Mouse (Mus musculus) erythroblast, adult 5-6 weeks (primary cell): ENCODE data around the gene Il11. TPM values are rescaled to one million over a fixed set of nuclear protein-coding genes. Genes with fewer than 3 reads are reported as not detected.

ENCODE experiments used
- ATAC-seq: replicated peaks from 2 replicates; pipeline ENCODE4 v1.8.0; 2016; ENCODE audit warnings: moderate number of reproducible peaks, mild to moderate bottlenecking, moderate TSS enrichment, inconsistent platforms; ENCODE audit not compliant: poor library complexity, low FRiP score, severe bottlenecking
- total RNA-seq, 2 experiments: library from RNA; stranded (forward) in 1 of 2; stranded (reverse) in 1 of 2; fragments of 150-400 nt in 1 of 2; fragments of 200-764, 138-1000 nt in 1 of 2; gene quantifications; 2 replicates each; pipeline versions ENCODE4 v1.2.3 to v1.2.4; 2015 to 2017; ENCODE audit warnings: low replicate concordance in 2 of 2

Gene Il11
- total RNA-seq, 2 experiments from 2014 or later, result not detected

DNA sequence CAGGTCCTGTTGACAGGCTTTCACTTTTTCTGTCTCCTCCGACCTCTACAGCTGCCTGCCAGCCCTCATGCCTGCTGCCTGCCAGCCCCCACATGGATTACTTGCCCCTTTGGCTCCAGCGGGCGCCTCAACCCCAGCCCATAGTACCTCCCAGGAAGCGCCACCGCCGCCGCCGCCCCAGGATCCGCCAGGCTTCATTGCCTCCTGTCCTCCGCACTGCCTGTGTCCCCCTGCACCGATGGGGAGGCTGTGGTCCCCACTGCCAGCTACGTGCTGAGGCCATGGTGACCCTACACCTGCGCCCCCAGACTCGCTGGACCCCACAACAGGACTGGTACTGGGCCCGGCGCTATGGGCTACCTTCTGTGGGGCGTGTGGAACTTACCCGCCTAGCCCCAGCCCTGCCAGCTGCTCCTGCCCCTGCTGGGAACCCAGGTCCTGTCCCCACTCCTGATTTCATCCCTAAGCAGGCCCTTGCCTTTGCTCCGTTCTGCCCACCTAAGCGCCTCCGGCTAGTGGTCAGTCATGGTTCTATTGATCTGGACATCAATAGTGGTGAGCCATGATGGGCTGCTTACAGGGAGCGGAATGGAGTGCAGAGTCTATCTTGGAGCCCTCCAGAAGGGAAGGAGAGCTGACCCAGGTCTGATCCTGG is 36.2 kb downstream of the Il11 start:
- no peak for ATAC-seq

DNA sequence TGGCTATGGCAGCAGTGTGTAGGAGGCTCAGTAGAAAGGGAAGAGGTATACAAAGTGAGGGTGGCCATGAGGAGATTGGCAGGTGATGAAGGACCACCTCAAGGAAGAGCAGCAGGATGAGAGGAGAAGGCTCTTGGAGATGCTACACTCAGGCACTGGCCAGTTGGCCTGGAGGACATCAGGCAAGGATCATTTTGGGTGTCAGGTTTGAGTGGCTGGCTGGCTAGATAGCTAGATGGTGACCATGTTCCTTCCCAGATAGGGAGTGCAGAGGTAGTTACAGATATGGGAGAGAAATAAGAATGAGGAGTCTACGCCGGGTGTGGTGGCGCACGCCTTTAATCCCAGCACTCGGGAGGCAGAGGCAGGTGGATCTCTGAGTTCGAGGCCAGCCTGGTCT is 37.8 kb downstream of the Il11 start:
- ATAC-seq, result no peak

DNA sequence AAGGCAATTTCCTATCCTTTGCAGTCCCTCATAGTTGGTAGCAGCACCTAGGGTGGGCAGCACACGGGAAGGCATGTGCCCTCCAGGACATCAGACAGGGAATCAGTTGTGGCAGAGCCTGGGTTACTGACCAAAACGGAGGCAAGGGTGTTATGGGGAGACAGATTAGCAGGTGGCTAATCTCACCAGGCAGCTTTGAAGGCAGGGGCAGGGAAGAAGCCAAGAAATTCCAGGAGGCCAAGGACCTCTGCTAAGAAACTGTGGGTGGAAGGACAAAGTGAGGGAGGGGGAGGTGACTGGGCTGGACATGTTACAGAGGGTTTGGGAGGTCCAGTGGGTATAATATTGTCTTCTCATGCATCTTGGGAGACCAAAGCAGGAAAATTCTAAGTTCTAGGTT is 39.3 kb downstream of the Il11 start:
- no peak for ATAC-seq

DNA sequence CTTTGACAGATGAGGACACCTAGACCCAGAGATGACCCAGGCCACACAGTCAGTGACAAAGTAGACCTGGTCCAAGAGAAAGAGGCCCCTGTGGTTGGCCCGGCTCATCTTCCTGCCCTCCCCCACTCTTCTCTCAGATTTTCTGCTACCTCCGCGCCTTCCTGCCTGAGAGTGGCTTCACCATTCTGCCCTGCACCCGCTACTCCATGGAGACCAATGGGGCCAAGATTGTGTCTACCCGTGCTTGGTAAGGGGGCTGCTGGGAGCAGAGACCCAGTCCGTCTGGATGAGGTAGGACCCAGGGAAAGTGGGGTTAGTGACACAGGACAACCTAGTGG is 40.2 kb downstream of the Il11 start:
- ATAC-seq, result no peak

DNA sequence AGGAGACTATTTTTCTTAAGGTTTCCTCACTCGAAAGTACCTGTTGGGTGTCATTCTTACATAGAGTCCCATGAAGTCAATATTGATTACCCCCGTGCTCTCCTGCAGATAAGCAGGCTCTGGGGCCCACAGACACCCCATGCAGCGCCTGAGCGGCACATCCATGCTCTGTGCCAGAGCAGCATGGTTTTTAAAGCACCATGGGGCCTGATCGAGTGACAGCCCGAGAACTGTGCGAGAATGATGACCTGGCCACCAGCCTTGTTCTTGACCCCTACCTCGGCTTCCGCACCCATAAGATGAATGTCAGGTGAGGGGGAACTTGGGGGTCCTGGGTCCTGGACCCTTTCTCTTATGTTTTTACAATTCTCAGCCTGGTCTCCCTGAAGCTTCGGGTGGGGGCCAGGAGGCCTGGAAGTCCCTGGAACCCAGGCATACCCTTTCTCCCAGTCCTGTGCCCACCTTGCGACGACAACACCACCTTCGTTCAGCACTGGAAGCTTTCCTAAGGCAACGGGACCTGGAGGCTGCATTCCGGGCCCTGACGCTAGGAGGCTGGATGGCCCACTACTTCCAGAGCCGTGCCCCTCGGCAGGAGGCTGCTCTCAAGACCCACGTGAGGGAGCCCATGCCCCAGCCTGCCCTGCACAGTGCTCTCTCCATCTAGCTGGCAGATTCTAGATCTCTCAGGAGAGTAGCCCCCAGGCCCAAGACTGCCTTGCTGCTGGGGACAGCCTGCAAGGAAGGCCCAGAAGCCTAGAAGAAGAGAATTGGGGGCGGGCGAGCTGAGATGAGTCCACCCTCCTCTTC is 40.8 kb downstream of the Il11 start:
- ATAC-seq, result no peak

DNA sequence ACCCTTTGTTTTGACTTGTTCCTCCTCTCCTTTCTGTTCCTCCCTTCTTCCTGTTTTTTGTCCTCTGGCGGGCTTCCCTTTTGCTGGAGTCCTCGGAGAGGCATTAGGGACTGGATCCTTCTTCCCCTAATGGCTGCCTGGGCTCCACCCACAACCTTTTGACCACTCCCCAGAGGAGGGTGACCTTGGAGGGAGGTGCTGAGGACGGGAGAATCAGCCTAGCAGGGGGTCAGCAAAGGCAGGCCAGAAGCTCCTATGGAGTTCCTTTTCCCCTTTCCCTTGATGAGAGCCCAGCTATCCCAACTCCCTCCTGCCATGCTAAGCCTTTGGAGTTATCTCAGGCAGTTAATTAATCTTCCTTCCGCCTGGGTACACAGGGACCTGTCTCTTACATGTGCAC is 41.5 kb downstream of the Il11 start:
- peak; percentile 72 for ATAC-seq

DNA sequence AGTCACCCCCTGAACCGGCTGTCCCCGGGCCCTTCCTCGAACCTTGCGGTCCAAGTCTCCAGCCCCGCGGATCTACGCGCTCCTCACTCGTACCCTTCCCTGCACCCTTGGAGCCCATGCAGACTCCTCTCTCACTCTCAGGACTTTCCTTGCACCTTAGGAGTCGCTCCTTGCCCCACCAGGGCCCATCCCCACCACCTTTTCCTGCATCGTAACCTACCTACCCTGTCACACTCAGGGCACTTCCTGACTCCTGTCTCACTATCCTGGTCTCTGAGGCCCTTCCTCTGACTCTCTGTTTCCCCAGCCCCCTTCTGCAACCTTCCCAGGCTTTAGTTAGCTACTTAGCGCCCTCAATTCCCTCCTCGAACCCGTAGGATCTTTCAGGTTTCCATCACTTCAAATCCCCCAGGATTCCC is 42.3 kb downstream of the Il11 start:
- no peak for ATAC-seq

DNA sequence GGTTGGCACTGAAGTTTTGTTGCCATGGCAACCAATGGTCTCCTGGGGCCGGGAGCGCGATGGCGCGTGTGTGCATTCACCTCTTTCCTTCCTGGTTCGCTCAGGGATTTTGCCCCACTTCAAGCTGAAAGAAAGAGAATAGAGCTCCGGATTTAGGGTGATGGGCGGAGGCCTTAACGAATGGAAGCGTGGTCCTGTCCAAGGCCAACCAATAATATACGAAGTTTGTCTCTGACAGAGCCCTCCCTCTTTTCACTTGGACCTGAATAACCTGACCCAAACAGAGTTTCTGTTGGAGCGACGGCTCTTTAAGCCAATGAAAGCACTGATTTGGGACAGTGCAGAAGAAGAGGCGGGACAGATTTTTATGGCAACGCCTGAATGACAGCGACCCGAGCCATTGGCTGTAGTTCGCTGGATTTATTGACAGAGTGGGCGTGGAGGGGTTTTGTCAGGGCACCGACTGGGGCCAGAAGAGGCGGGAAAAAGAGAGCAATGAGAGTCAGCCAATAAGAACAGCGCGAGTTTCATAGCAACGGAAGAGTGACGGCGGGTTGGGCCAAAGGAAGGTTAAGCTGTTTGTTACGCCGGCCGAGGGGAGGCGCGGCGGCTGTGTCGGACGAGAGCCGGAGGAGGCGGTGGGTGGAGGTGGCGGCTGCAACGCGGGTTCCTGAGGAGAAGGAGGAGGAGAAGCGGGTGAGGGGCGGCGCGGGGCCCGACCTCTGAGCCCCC is 42.9 kb downstream of the Il11 start, which contains the start of gene Kmt5c:
Kmt5c (plus strand) TSS at position 572 of the 732 bp plus-strand sequence.
- ATAC-seq, result peak; percentile 83

DNA sequence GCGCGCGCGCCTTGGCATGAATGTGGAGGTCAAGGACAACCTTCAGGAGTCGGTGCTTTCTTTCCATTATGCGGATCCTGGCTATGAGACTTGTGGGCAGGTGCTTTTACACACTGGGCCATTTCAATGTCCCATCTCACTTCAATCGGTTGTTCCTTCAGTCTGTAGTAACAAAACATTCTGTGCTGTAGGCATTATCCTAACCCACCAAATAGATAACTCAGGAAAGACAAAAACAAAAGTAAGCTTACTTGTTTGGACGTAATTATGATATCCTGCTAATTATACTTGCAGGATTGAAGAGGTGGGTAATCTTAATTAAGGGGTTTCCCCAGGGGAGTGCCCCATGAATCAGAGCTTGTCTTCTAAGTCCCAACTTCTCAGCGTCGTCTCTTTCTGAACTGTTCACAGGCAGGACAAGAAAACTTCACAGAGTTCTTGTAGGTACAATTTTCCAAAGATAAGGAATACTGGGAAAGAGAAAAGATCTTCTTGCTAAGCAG is 43.6 kb downstream of the Il11 start:
- ATAC-seq, result no peak

DNA sequence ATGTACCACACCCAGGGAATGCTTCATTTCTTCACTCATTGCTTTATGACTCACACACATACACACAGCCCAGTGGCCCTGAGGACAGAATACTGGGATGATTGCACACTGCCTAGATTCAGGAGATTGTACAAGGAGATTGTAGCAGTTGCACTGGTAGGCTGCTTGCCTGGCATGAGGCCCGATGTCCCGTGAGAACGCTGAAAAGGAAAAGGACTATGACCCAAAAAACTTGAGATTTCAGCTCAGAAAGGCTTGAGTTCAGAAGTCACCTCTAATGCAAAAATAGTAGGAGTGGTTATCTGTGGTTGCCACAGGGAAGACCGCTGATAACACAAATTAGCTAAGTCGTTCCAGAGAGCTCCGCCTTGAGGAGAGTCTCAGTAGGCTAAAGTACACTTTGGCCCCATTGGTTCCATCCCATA is 49.7 kb downstream of the Il11 start:
- peak; percentile 88 for ATAC-seq

DNA sequence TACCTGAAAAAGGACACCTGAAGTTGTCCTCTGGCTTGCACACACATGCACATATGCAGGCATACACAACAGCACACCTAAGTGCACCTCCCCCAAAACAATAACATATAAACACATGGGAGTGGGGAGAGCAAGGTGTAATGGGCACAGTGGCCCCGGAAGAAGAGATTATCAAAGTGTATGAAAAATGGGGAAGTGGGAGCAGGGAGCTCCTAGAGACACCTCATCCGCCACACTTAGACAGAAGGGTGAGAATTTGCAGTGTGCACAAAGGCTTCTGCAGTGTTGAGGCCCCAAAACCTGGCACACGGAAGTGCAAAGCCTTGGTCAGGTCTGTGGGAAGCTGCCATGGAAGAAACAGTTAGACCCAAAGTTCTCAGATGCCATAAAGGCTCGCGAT is 51.6 kb downstream of the Il11 start:
- no peak for ATAC-seq

DNA sequence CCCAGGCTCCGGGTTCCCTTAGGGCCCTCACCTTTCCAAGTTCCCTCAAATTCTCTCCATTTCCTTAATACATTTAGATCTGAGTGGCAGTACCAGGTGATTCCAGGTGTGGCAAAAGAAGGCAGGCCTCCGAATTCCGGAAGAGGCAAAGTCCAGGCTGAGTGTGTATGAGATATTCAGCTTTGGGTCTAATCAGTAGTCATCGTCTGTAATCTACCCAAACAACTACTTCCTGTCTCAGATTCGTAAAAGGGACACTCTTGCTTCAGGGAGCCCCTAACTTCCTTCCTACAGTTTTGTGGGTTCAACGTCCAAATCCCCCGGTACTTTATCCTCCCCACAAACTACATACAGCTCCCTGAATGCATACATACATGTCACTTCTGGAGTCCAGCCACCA is 57.5 kb downstream of the Il11 start, which contains the start of gene Tmem150b:
Tmem150b (minus strand) TSS at position 81 of the 400 bp plus-strand sequence.
- no peak for ATAC-seq

DNA sequence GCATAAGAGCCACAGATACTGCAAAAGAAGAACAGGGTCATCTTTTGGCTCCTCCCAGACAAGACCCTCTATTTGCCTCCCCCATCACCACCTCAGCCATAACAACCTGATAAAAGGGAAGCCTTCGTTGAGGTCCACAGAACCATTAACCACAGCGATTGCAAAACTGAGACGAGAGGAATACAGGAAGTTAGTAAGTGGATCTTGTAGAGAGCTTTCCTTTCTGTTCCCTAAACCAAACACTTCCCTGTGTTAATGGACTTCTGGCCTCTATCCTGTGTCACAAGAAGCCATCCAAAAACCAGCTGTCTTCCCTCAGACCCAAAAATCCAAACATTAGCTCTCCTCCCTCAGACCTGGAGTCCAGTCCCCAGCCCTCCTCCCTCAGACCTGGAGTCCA is 58.3 kb downstream of the Il11 start:
- ATAC-seq, result no peak

DNA sequence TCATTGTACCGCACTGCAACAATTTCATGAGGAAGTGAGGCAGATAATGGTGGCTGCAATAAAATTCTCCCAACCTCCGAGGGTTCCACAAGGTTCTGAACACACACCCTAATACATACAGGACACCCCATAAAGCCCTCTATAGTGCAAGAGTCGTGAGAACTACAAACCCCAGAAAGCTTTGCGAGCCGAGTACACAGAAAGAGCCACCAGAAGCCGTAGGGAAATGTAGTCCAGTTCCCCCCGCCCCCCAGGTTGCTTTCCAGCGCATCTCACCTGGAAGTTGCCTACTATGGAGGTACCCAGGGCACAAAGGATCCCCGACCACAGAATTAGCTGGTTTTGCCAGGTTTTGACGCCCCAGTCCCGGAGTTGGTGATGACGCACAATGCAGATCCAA is 59.2 kb downstream of the Il11 start:
- no peak for ATAC-seq

Other genes with a start within 250 kb of the Il11 start
- 1.7 TPM in 1 of 2 replicates, not detected in the other for gene Syt5, start 235.3 kb downstream of the Il11 start, total RNA-seq (2015; ENCODE audit: low replicate concordance)
- gene Syt5, start 235.3 kb downstream of the Il11 start, total RNA-seq (2017; ENCODE audit: low replicate concordance), result not detected in 2 replicates
- gene Ptprh, start 178.8 kb downstream of the Il11 start, total RNA-seq (2015; ENCODE audit: low replicate concordance), result 0.96 TPM in 1 of 2 replicates, not detected in the other
- 1.4 and 1.7 TPM in 2 replicates for gene Ptprh, start 178.8 kb downstream of the Il11 start, total RNA-seq (2017; ENCODE audit: low replicate concordance)
- 37.3 and 72.3 TPM in 2 replicates for gene Tmem86b, start 151.4 kb downstream of the Il11 start, total RNA-seq (2015; ENCODE audit: low replicate concordance)
- gene Tmem86b, start 151.4 kb downstream of the Il11 start, total RNA-seq (2017; ENCODE audit: low replicate concordance), result 53.4 and 88.6 TPM in 2 replicates
- 31.6 and 45.3 TPM in 2 replicates for gene Ppp6r1, start 123.8 kb downstream of the Il11 start, total RNA-seq (2015; ENCODE audit: low replicate concordance)
- 37.3 and 47.0 TPM in 2 replicates for gene Ppp6r1, start 123.8 kb downstream of the Il11 start, total RNA-seq (2017; ENCODE audit: low replicate concordance)
- 5.0 and 8.3 TPM in 2 replicates for gene Hspbp1, start 97.8 kb downstream of the Il11 start, total RNA-seq (2015; ENCODE audit: low replicate concordance)
- gene Hspbp1, start 97.8 kb downstream of the Il11 start, total RNA-seq (2017; ENCODE audit: low replicate concordance), result 3.1 and 9.1 TPM in 2 replicates
- gene Brsk1, start 92.3 kb downstream of the Il11 start, total RNA-seq (2015; ENCODE audit: low replicate concordance), result not detected in 2 replicates
- gene Brsk1, start 92.3 kb downstream of the Il11 start, total RNA-seq (2017; ENCODE audit: low replicate concordance), result not detected in 2 replicates
- 1.7 and 6.7 TPM in 2 replicates for gene Tmem150b, start 57.6 kb downstream of the Il11 start, total RNA-seq (2015; ENCODE audit: low replicate concordance)
- gene Tmem150b, start 57.6 kb downstream of the Il11 start, total RNA-seq (2017; ENCODE audit: low replicate concordance), result 2.1 and 2.7 TPM in 2 replicates
- gene Kmt5c, start 42.7 kb downstream of the Il11 start, total RNA-seq (2015; ENCODE audit: low replicate concordance), result 11.3 and 15.9 TPM in 2 replicates
- 32.0 and 42.2 TPM in 2 replicates for gene Kmt5c, start 42.7 kb downstream of the Il11 start, total RNA-seq (2017; ENCODE audit: low replicate concordance)
- gene Cox6b2, start 29.8 kb downstream of the Il11 start, total RNA-seq (2015; ENCODE audit: low replicate concordance), result 33.2 and 44.4 TPM in 2 replicates
- 18.8 and 22.3 TPM in 2 replicates for gene Cox6b2, start 29.8 kb downstream of the Il11 start, total RNA-seq (2017; ENCODE audit: low replicate concordance)
- not detected in 2 replicates for gene Fam71e2, start 11.6 kb downstream of the Il11 start, total RNA-seq (2015; ENCODE audit: low replicate concordance)
- gene Fam71e2, start 11.6 kb downstream of the Il11 start, total RNA-seq (2017; ENCODE audit: low replicate concordance), result not detected in 2 replicates
- gene Tmem190, start 78 bp upstream of the Il11 start, total RNA-seq (2015; ENCODE audit: low replicate concordance), result not detected in 2 replicates
- gene Tmem190, start 78 bp upstream of the Il11 start, total RNA-seq (2017; ENCODE audit: low replicate concordance), result not detected in 2 replicates
- 4.0 and 7.5 TPM in 2 replicates for gene Tmem238, start 6.8 kb upstream of the Il11 start, total RNA-seq (2015; ENCODE audit: low replicate concordance)
- gene Tmem238, start 6.8 kb upstream of the Il11 start, total RNA-seq (2017; ENCODE audit: low replicate concordance), result 0.17 and 1.1 TPM in 2 replicates
- 304 and 336 TPM in 2 replicates for gene Rpl28, start 10.0 kb upstream of the Il11 start, total RNA-seq (2015; ENCODE audit: low replicate concordance)
- 65.4 and 203 TPM in 2 replicates for gene Rpl28, start 10.0 kb upstream of the Il11 start, total RNA-seq (2017; ENCODE audit: low replicate concordance)
- gene Ube2s, start 29.7 kb upstream of the Il11 start, total RNA-seq (2015; ENCODE audit: low replicate concordance), result 167 and 232 TPM in 2 replicates
- gene Ube2s, start 29.7 kb upstream of the Il11 start, total RNA-seq (2017; ENCODE audit: low replicate concordance), result 97.4 and 134 TPM in 2 replicates
- gene Shisa7, start 61.8 kb upstream of the Il11 start, total RNA-seq (2015; ENCODE audit: low replicate concordance), result not detected in 2 replicates
- not detected in 2 replicates for gene Shisa7, start 61.8 kb upstream of the Il11 start, total RNA-seq (2017; ENCODE audit: low replicate concordance)
- 2.3 and 3.3 TPM in 2 replicates for gene Isoc2b, start 87.4 kb upstream of the Il11 start, total RNA-seq (2015; ENCODE audit: low replicate concordance)
- 5.1 and 13.9 TPM in 2 replicates for gene Isoc2b, start 87.4 kb upstream of the Il11 start, total RNA-seq (2017; ENCODE audit: low replicate concordance)
- not detected in 2 replicates for gene Isoc2a, start 94.3 kb upstream of the Il11 start, total RNA-seq (2015; ENCODE audit: low replicate concordance)
- gene Isoc2a, start 94.3 kb upstream of the Il11 start, total RNA-seq (2017; ENCODE audit: low replicate concordance), result 2.4 and 3.2 TPM in 2 replicates
- not detected in 2 replicates for gene Gm36210, start 123.7 kb upstream of the Il11 start, total RNA-seq (2015; ENCODE audit: low replicate concordance)
- gene Gm36210, start 123.7 kb upstream of the Il11 start, total RNA-seq (2017; ENCODE audit: low replicate concordance), result not detected in 2 replicates
- 1.7 and 2.3 TPM in 2 replicates for gene Zfp628, start 132.4 kb upstream of the Il11 start, total RNA-seq (2015; ENCODE audit: low replicate concordance)
- 1.5 and 2.0 TPM in 2 replicates for gene Zfp628, start 132.4 kb upstream of the Il11 start, total RNA-seq (2017; ENCODE audit: low replicate concordance)
- 1.7 TPM in 1 of 2 replicates, not detected in the other for gene Nat14, start 139.2 kb upstream of the Il11 start, total RNA-seq (2015; ENCODE audit: low replicate concordance)
- gene Nat14, start 139.2 kb upstream of the Il11 start, total RNA-seq (2017; ENCODE audit: low replicate concordance), result 2.5 TPM in 1 of 2 replicates, not detected in the other
- not detected in 2 replicates for gene Ssc5d, start 142.9 kb upstream of the Il11 start, total RNA-seq (2015; ENCODE audit: low replicate concordance)
- 0.28 TPM in 1 of 2 replicates, not detected in the other for gene Ssc5d, start 142.9 kb upstream of the Il11 start, total RNA-seq (2017; ENCODE audit: low replicate concordance)
- gene Sbk2, start 181.5 kb upstream of the Il11 start, total RNA-seq (2015; ENCODE audit: low replicate concordance), result not detected in 2 replicates
- not detected in 2 replicates for gene Sbk2, start 181.5 kb upstream of the Il11 start, total RNA-seq (2017; ENCODE audit: low replicate concordance)
- gene Sbk3, start 188.3 kb upstream of the Il11 start, total RNA-seq (2015; ENCODE audit: low replicate concordance), result not detected in 2 replicates
- gene Sbk3, start 188.3 kb upstream of the Il11 start, total RNA-seq (2017; ENCODE audit: low replicate concordance), result not detected in 2 replicates
- 1.3 TPM in 1 of 2 replicates, not detected in the other for gene Zfp579, start 213.3 kb upstream of the Il11 start, total RNA-seq (2015; ENCODE audit: low replicate concordance)
- gene Zfp579, start 213.3 kb upstream of the Il11 start, total RNA-seq (2017; ENCODE audit: low replicate concordance), result 0.84 and 1.4 TPM in 2 replicates
- gene Zfp524, start 231.6 kb upstream of the Il11 start, total RNA-seq (2015; ENCODE audit: low replicate concordance), result 4.6 and 10.2 TPM in 2 replicates
- gene Zfp524, start 231.6 kb upstream of the Il11 start, total RNA-seq (2017; ENCODE audit: low replicate concordance), result 4.6 and 7.8 TPM in 2 replicates
- 6.7 and 9.2 TPM in 2 replicates for gene Fiz1, start 231.8 kb upstream of the Il11 start, total RNA-seq (2015; ENCODE audit: low replicate concordance)
- gene Fiz1, start 231.8 kb upstream of the Il11 start, total RNA-seq (2017; ENCODE audit: low replicate concordance), result 2.6 and 4.2 TPM in 2 replicates
- not detected in 2 replicates for gene Gm44973, start 232.6 kb upstream of the Il11 start, total RNA-seq (2015; ENCODE audit: low replicate concordance)
- not detected in 2 replicates for gene Gm44973, start 232.6 kb upstream of the Il11 start, total RNA-seq (2017; ENCODE audit: low replicate concordance)
- gene Zfp865, start 237.5 kb upstream of the Il11 start, total RNA-seq (2015; ENCODE audit: low replicate concordance), result 2.3 and 3.1 TPM in 2 replicates
- 1.7 and 2.2 TPM in 2 replicates for gene Zfp865, start 237.5 kb upstream of the Il11 start, total RNA-seq (2017; ENCODE audit: low replicate concordance)
- gene Ccdc106, start 237.7 kb upstream of the Il11 start, total RNA-seq (2015; ENCODE audit: low replicate concordance), result not detected in 2 replicates
- gene Ccdc106, start 237.7 kb upstream of the Il11 start, total RNA-seq (2017; ENCODE audit: low replicate concordance), result not detected in 2 replicates